Mouse (Mus musculus) neural tube, embryonic 14.5 days (tissue): ENCODE results near the gene Arih2. TPM values are rescaled to one million over a fixed set of nuclear protein-coding genes. Genes with fewer than 3 reads are reported as not detected.

Source experiments
- ATAC-seq: fragments of 200-750 bp; cut with Nextera tagmentation; 2 replicates; pipeline ENCODE4 v1.8.0; 2017; ENCODE audit warnings: low read depth, mild to moderate bottlenecking, moderate TSS enrichment, moderate library complexity
- H3K27ac ChIP-seq: fragments of 300-500 bp; sonication (generic); 2 replicates; pipeline ENCODE4 v1.5.1; 2014; ENCODE audit warnings: low read depth, mild to moderate bottlenecking, control low read depth, low read length, moderate library complexity, mixed read lengths
- H3K27me3 ChIP-seq: fragments of 300-500 bp; sonication (generic); 2 replicates; pipeline ENCODE4 v1.6.1; 2014; ENCODE audit warnings: low read length; ENCODE audit not compliant: control insufficient read depth, insufficient read depth
- H3K36me3 ChIP-seq: fragments of 300-500 bp; sonication (generic); 2 replicates; pipeline ENCODE4 v1.6.1; 2014; ENCODE audit warnings: low read length, mixed read lengths; ENCODE audit not compliant: control insufficient read depth, insufficient read depth
- H3K4me1 ChIP-seq: fragments of 300-500 bp; sonication (generic); 2 replicates; pipeline ENCODE4 v1.6.1; 2014; ENCODE audit warnings: low read length; ENCODE audit not compliant: control insufficient read depth, insufficient read depth
- H3K4me2 ChIP-seq: fragments of 300-500 bp; sonication (generic); 2 replicates; pipeline ENCODE4 v1.6.1; 2014; ENCODE audit warnings: mild to moderate bottlenecking, low read depth, low read length, control low read depth
- H3K4me3 ChIP-seq: fragments of 300-500 bp; sonication (generic); 2 replicates; pipeline ENCODE4 v1.5.1; 2014; ENCODE audit warnings: low read depth, low read length, control low read depth, mixed read lengths
- H3K9ac ChIP-seq: fragments of 300-500 bp; sonication (generic); replicated peaks from 2 replicates; pipeline ENCODE4 v1.6.1; 2014; ENCODE audit warnings: low read depth, mild to moderate bottlenecking, control low read depth, low read length, mixed read lengths
- H3K9me3 ChIP-seq: fragments of 300-500 bp; sonication (generic); 2 replicates; pipeline ENCODE4 v1.6.1; 2016; ENCODE audit warnings: low read length; ENCODE audit not compliant: control insufficient read depth
- WGBS: fragments of 180-500 bp; shearing (Covaris S2); extraction: QIAGEN DNeasy Blood & Tissue Kit; methylation state at CpG from one replicate; pipeline ENCODE4 v1.1.7; 2014; 5-methylcytosine and 5-hydroxymethylcytosine counted together
- polyA plus RNA-seq: library from polyadenylated mRNA; unstranded; fragments of >200 nt; fragmentation: Nextera tagmentation; extraction: Ambion mirVana; gene quantifications from 2 replicates; pipeline ENCODE4 v1.2.1, GENCODE M21; 2014

Arih2 gene
- polyA plus RNA-seq, 1 experiment from 2014 or later: 37.7 TPM

- Histone ChIP-seq H3K27ac (no peak within 1 kb of the TSS), H3K27me3 (no peaks in the 10 kb centered on the region), H3K36me3 (no peaks in the 10 kb centered on the region), H3K9me3 (no peaks in the 10 kb centered on the region), H3K4me3 (no peak within 1 kb of the TSS), H3K4me1 (peaks cover 25% of the 10 kb centered on the region), H3K4me2 (no peak within 1 kb of the TSS), H3K9ac (no peak within 1 kb of the TSS)
- ATAC-seq: no peak
- WGBS: 20% methylated on average over 1 of the region's 1 CpGs
Observed at GRCm38 (mm10) chr9:108689106-108689505, 39.9 kb upstream of the Arih2 start, which contains the start of gene Prkar2a. Prkar2a (plus strand) TSS chr9:108689314.

DNA sequence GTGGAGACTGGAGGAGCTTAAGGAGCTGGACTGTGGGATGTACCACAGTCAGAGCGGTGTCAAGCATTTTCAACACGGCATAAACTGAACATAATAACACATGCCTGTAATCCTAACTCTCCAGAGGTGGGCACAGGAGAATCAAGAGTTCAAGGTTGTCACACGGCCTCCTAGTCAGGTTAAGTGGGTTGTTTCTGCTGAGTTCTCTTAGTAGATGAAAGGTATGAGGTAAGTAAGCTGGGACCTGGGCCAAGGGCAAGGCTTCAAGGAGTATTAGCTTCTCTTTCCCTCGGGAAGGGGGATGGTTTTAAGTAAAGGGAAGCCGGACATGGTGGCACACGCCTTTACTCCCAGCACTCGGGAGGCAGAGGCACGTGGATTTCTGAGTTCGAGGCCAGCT lies 39.3 kb upstream of the Arih2 start:
- H3K4me2 ChIP-seq: no peak overlapping the region

GRCm38 (mm10) chr9:108687686-108688085 lies 38.5 kb upstream of the Arih2 start:
- H3K9me3 ChIP-seq: no peaks in the 10 kb centered on the region
- peaks cover 5% of the 10 kb centered on the region; the same call in 1 of the 2 replicates for H3K36me3 ChIP-seq
- H3K4me3 ChIP-seq: no peak overlapping the region
- 60% methylated on average over 2 of the region's 2 CpGs for WGBS
- H3K4me2 ChIP-seq: no peak overlapping the region
- H3K27ac ChIP-seq: no peak overlapping the region
- H3K9ac ChIP-seq: no peak overlapping the region
- no peak for ATAC-seq
- peaks cover 13% of the 10 kb centered on the region; the same call in 1 of the 2 replicates for H3K4me1 ChIP-seq
- H3K27me3 ChIP-seq: no peaks in the 10 kb centered on the region

More for the DNA sequence above, 39.3 kb upstream of the Arih2 start:
- Histone ChIP-seq H3K9ac (no peak overlapping the region), H3K4me3 (no peak overlapping the region), H3K27me3 (no peaks in the 10 kb centered on the region), H3K4me1 (peaks cover 19% of the 10 kb centered on the region), H3K36me3 (no peaks in the 10 kb centered on the region), H3K27ac (no peak overlapping the region), H3K9me3 (no peaks in the 10 kb centered on the region)
- ATAC-seq: no peak
- WGBS: 78% methylated on average over 9 of the region's 9 CpGs

DNA sequence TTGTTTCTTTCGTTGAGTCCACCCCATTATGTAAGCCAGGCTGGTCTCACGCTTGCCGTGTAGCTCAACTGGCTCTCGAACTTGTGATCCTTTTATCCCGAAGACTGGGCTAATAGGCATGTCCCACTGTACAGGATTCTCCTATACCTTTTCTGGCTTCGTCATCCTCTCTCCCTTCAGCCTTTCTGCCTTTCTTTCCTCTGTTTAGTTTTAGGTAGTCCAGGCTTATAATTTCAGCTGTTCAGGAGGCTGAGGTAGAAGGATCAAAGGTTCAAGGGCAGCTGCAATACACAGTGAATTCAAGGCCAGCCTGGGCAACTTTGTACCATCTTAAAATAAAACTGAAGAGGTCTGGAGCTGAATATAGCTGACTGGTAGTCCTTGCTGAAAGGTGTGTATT lies 38.0 kb upstream of the Arih2 start:
- no peak overlapping the region for H3K4me3 ChIP-seq
- no peak overlapping the region for H3K9ac ChIP-seq
- H3K4me1 ChIP-seq: peaks cover 13% of the 10 kb centered on the region; the same call in 1 of the 2 replicates
- 35% methylated on average over 6 of the region's 6 CpGs for WGBS
- ATAC-seq: no peak
- no peaks in the 10 kb centered on the region for H3K27me3 ChIP-seq
- H3K9me3 ChIP-seq: no peaks in the 10 kb centered on the region
- H3K27ac ChIP-seq: no peak overlapping the region
- H3K4me2 ChIP-seq: no peak overlapping the region
- H3K36me3 ChIP-seq: peaks cover 10% of the 10 kb centered on the region; the same call in 1 of the 2 replicates

- Histone ChIP-seq H3K36me3 (peaks cover 14% of the 10 kb centered on the region; the same call in 1 of the 2 replicates), H3K27ac (no peak overlapping the region), H3K9ac (no peak overlapping the region), H3K27me3 (no peaks in the 10 kb centered on the region), H3K4me2 (no peak overlapping the region), H3K4me3 (no peak overlapping the region), H3K4me1 (peaks cover 10% of the 10 kb centered on the region; the same call in 1 of the 2 replicates), H3K9me3 (no peaks in the 10 kb centered on the region)
- no peak for ATAC-seq
- 12% methylated on average over 4 of the region's 4 CpGs for WGBS
Observed at GRCm38 (mm10) chr9:108686475-108686887, 37.3 kb upstream of the Arih2 start.

- Histone ChIP-seq H3K27ac (no peak overlapping the region), H3K4me3 (no peak overlapping the region), H3K27me3 (no peaks in the 10 kb centered on the region), H3K4me1 (no peaks in the 10 kb centered on the region), H3K36me3 (peaks cover 33% of the 10 kb centered on the region; the same call in 1 of the 2 replicates), H3K4me2 (no peak overlapping the region), H3K9ac (no peak overlapping the region), H3K9me3 (no peaks in the 10 kb centered on the region)
- WGBS: 95% methylated on average over 15 of the region's 15 CpGs
- ATAC-seq: no peak
Observed at GRCm38 (mm10) chr9:108680026-108680425, 30.8 kb upstream of the Arih2 start.

GRCm38 (mm10) chr9:108673151-108673550 lies 24.0 kb upstream of the Arih2 start:
- 0 out of 2 replicates have a peak, but pooled peaks cover 12% of the 10 kb centered on the region for H3K36me3 ChIP-seq
- WGBS: 59% methylated on average over 2 of the region's 2 CpGs
- no peaks in the 10 kb centered on the region for H3K9me3 ChIP-seq
- no peak for ATAC-seq
- H3K4me3 ChIP-seq: no peak overlapping the region
- H3K4me2 ChIP-seq: no peak overlapping the region
- no peaks in the 10 kb centered on the region for H3K27me3 ChIP-seq
- H3K27ac ChIP-seq: no peak overlapping the region
- no peak overlapping the region for H3K9ac ChIP-seq
- no peaks in the 10 kb centered on the region for H3K4me1 ChIP-seq

DNA sequence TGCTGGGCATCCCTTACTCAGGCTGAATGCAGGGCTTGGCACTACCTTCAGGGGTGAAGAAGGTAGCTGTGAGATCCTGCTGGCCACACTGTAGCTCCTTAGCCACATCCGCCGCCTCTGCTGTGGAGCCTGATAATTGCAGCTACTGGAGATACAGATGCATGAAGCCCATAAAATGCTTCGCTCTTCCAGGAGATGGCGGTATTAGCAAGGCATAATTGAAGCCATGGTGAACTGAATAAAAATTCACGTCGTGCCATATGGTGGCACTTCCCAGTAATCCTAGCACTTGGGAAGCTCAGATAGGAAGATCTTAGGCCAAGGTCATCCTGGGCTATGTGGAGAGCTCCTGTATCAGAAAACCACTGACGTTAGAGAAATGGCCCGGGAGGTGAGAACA lies 20.7 kb upstream of the Arih2 start:
- no peak overlapping the region for H3K4me2 ChIP-seq
- no peak overlapping the region for H3K9ac ChIP-seq
- no peak overlapping the region for H3K27ac ChIP-seq
- no peaks in the 10 kb centered on the region for H3K9me3 ChIP-seq
- no peaks in the 10 kb centered on the region for H3K27me3 ChIP-seq
- H3K36me3 ChIP-seq: 0 out of 2 replicates have a peak, but pooled peaks cover 3% of the 10 kb centered on the region
- H3K4me1 ChIP-seq: no peaks in the 10 kb centered on the region
- WGBS: 59% methylated on average over 8 of the region's 8 CpGs
- ATAC-seq: no peak
- no peak overlapping the region for H3K4me3 ChIP-seq

DNA sequence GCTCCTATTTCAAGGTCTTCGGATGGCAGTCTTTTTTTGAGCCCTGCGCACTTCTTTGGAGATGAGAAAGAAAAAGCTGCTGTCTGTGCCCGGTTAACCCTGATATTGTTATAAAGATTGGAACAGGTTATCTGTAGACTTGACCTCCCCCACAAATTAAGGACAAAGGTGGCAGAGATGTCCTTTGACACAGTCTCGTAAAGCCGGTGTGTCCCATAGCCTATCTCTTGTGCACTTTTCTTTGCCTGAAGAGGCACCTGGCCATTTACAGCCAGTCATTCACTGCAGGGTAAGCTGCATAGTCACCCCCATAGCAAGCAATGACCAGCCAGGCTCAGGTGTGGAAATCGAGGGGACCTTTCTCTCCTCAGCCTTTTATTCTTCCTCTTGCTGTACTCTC lies 13.5 kb upstream of the Arih2 start:
- no peak for ATAC-seq
- no peak overlapping the region for H3K27ac ChIP-seq
- WGBS: 45% methylated on average over 6 of the region's 6 CpGs

More for the DNA sequence above, 13.5 kb upstream of the Arih2 start:
- no peaks in the 10 kb centered on the region for H3K9me3 ChIP-seq
- H3K4me2 ChIP-seq: peak overlapping the region; percentile 68
- H3K27me3 ChIP-seq: no peaks in the 10 kb centered on the region
- H3K9ac ChIP-seq: peak overlapping the region; percentile 54
- H3K4me1 ChIP-seq: no peaks in the 10 kb centered on the region
- peak overlapping the region; percentile 50 for H3K4me3 ChIP-seq
- no peaks in the 10 kb centered on the region for H3K36me3 ChIP-seq
